ENCODE assay signal across 9 mouse cellular contexts in the genomic region with DNA sequence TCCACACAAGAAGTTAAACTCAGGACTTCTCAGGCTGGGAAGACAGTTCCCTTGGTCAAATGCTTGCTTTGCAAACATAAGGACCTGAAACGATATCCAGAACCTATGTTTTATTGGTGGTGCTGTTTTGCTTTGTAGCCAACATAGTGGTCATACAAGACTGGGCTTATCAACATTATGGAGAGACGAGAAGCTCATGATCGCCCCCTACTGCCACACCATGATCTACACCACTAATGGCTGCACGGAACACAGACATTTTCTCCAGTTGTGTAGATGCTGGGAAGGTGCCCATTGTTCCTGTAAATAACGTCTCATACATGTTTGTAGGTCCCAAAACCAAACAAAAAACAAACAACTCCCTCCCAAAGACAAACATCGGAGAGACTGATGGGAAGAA. TPM values are rescaled to one million over a fixed set of nuclear protein-coding genes. Genes with fewer than 3 reads are reported as not detected.
DNase-seq lines count a peak whose midpoint lies in the region; ATAC-seq lines count a peak whose summit lies in the region.
"Had no signal": no experiment of that assay in that cellular context is flagged by ENCODE, and none has a peak within 500 bp of the region (broad histone marks: within the 10 kb centered on the region; RNA-seq: fewer than 3 reads in every experiment).

No protein-coding gene starts in this region.

- no peaks in the 10 kb centered on the region for H3K9me3 ChIP-seq in limb, embryonic 11.5 days (ENCODE audit: control insufficient read depth, low read length)
- H3K9me3 ChIP-seq in limb, embryonic 10.5 days (replicated peaks) = no peaks in the 10 kb centered on the region
- H3K9me3 ChIP-seq: stomach, embryonic 15.5 days had no signal

- 66% methylated on average over 6 of the region's 6 CpGs for WGBS in limb, embryonic 11.5 days
- WGBS in limb, embryonic 10.5 days = 67% methylated on average over 6 of the region's 6 CpGs

- H3K36me3 ChIP-seq in limb, embryonic 11.5 days (ENCODE audit: control insufficient read depth, insufficient read depth, low read length) = no peaks in the 10 kb centered on the region
- H3K36me3 ChIP-seq in limb, embryonic 10.5 days = no peaks in the 10 kb centered on the region
- H3K36me3 ChIP-seq: stomach, embryonic 15.5 days had no signal

- H3K4me2 ChIP-seq in limb, embryonic 11.5 days (ENCODE audit: low read depth, severe bottlenecking) = no peak overlapping the region
- H3K4me2 ChIP-seq: stomach, embryonic 15.5 days had no signal

- H3K27me3 ChIP-seq in limb, embryonic 11.5 days (ENCODE audit: control insufficient read depth, insufficient read depth, low read length) = no peaks in the 10 kb centered on the region
- no peaks in the 10 kb centered on the region for H3K27me3 ChIP-seq in limb, embryonic 10.5 days (ENCODE audit: low read depth, poor library complexity, severe bottlenecking)
- H3K27me3 ChIP-seq: stomach, embryonic 15.5 days had no signal

- H3K27ac ChIP-seq in limb, embryonic 11.5 days (replicated peaks; ENCODE audit: low read depth, low read length) = no peak overlapping the region
- H3K27ac ChIP-seq in limb, embryonic 10.5 days = no peak overlapping the region
- H3K27ac ChIP-seq: macrophage; stomach, embryonic 15.5 days had no signal

- no peak overlapping the region for H3K4me3 ChIP-seq in limb, embryonic 11.5 days (ENCODE audit: low read depth, low read length)
- no peak overlapping the region for H3K4me3 ChIP-seq in limb, embryonic 10.5 days
- H3K4me3 ChIP-seq: stomach, embryonic 15.5 days had no signal

- peak; percentile 30 for DNase-seq in limb, embryonic 11.5 days (ENCODE audit: low spot score)
- no peak for DNase-seq in limb, embryonic 10.5 days (ENCODE audit: low spot score)
- DNase-seq in NIH3T3 (ENCODE audit: low read depth) = peak; percentile 37
- peak; percentile 29 for DNase-seq in cerebellum, adult 11-12 months
- DNase-seq in lung, adult 18-20 months = peak; percentile 42 to 57
- no peak for DNase-seq in ovary, adult 18-20 months (ENCODE audit: low spot score)
- no peak for DNase-seq in ovary, postnatal 36 days (ENCODE audit: low spot score)

- no peak for ATAC-seq in limb, embryonic 11.5 days (ENCODE audit: insufficient number of reproducible peaks, low FRiP score, low TSS enrichment, low read depth)

- H3K4me1 ChIP-seq in limb, embryonic 11.5 days (ENCODE audit: control insufficient read depth, insufficient read depth, low read length) = no peaks in the 10 kb centered on the region
- H3K4me1 ChIP-seq in limb, embryonic 10.5 days = no peaks in the 10 kb centered on the region
- H3K4me1 ChIP-seq: stomach, embryonic 15.5 days had no signal

- no peak overlapping the region for H3K9ac ChIP-seq in limb, embryonic 11.5 days (ENCODE audit: low read length)
- H3K9ac ChIP-seq: stomach, embryonic 15.5 days had no signal

RNA-seq across cellular contexts. Expression of a gene that starts 23.0 kb away (rescaled TPM):
- 0.20 and 0.21 TPM in 2 replicates for polyA plus RNA-seq in limb, embryonic 11.5 days (2014; fragmentation: Nextera tagmentation; extraction: Ambion mirVana)
- polyA plus RNA-seq in limb, embryonic 10.5 days (2016; fragmentation: Nextera tagmentation; extraction: Ambion mirVana) = 0.08 and 0.11 TPM in 2 replicates
- polyA plus RNA-seq: macrophage had no signal

RNA-seq across cellular contexts. Expression of a gene that starts 52.2 kb away (rescaled TPM):
- 21.4 and 23.9 TPM in 2 replicates for polyA plus RNA-seq in limb, embryonic 11.5 days (2014; fragmentation: Nextera tagmentation; extraction: Ambion mirVana)
- polyA plus RNA-seq in limb, embryonic 10.5 days (2016; fragmentation: Nextera tagmentation; extraction: Ambion mirVana) = 17.3 and 18.0 TPM in 2 replicates

Comparison
In these comparisons a context has a peak if more than half of its experiments do, and no peak if none do; other contexts are left out.
1. DNase-seq: peak in limb, embryonic 11.5 days (single experiment), NIH3T3 (single experiment), cerebellum, adult 11-12 months (single experiment) and lung, adult 18-20 months (2 of 2); none in limb, embryonic 10.5 days (single experiment), ovary, adult 18-20 months (single experiment) and ovary, postnatal 36 days (single experiment).